Mouse (Mus musculus) forebrain, postnatal 0 days (tissue): ENCODE data around the gene Tmc1. TPM values are rescaled to one million over a fixed set of nuclear protein-coding genes. Genes with fewer than 3 reads are reported as not detected.
A peak's percentile ranks its signal among the peaks of the same experiment; 100 is the strongest.

Experiments used
- ATAC-seq: fragments of 200-750 bp; cut with Nextera tagmentation; 2 replicates; pipeline ENCODE4 v1.8.0; 2017; ENCODE audit warnings: mild to moderate bottlenecking, moderate library complexity
- DNase-seq: peaks from one replicate; pipeline ENCODE4 v3.0.0-alpha.2; 2015
- H3K27ac ChIP-seq: fragments of 300-500 bp; sonication (generic); 2 replicates; pipeline ENCODE4 v1.5.1; 2014; ENCODE audit warnings: low read depth, mild to moderate bottlenecking, antibody characterized with exemption, low read length, moderate library complexity, mixed read lengths
- H3K27me3 ChIP-seq: fragments of 300-500 bp; sonication (generic); 2 replicates; pipeline ENCODE4 v1.6.1; 2014; ENCODE audit warnings: mild to moderate bottlenecking, low read length, mixed read lengths; ENCODE audit not compliant: insufficient read depth
- H3K36me3 ChIP-seq: fragments of 300-500 bp; sonication (generic); 2 replicates; pipeline ENCODE4 v1.6.1; 2014; ENCODE audit warnings: mild to moderate bottlenecking, moderate library complexity; ENCODE audit not compliant: insufficient read depth
- H3K4me1 ChIP-seq: fragments of 300-500 bp; sonication (generic); 2 replicates; pipeline ENCODE4 v1.6.1; 2014; ENCODE audit warnings: antibody characterized with exemption; ENCODE audit not compliant: insufficient read depth
- H3K4me2 ChIP-seq: fragments of 300-500 bp; sonication (generic); 2 replicates; pipeline ENCODE4 v1.6.1; 2014; ENCODE audit warnings: low read depth, mild to moderate bottlenecking, moderate library complexity
- H3K4me3 ChIP-seq: fragments of 300-500 bp; sonication (generic); 2 replicates; pipeline ENCODE4 v1.5.1; 2014; ENCODE audit warnings: low read depth, low read length, mixed read lengths
- H3K9ac ChIP-seq: fragments of 300-500 bp; sonication (generic); 2 replicates; pipeline ENCODE4 v1.6.1; 2014; ENCODE audit warnings: mild to moderate bottlenecking
- H3K9me3 ChIP-seq: fragments of 300-500 bp; sonication (generic); 2 replicates; pipeline ENCODE4 v1.6.1; 2016; ENCODE audit warnings: low read length
- CTCF ChIP-seq: sonication (generic); IDR thresholded peaks from 2 replicates; pipeline ENCODE4 v1.5.1; 2016; ENCODE audit warnings: antibody characterized with exemption, control low read depth, low read depth
- WGBS: fragments of 180-500 bp; shearing (Covaris S2); extraction: QIAGEN DNeasy Blood & Tissue Kit; methylation state at CpG from one replicate; pipeline ENCODE4 v1.1.7; 2014; 5-methylcytosine and 5-hydroxymethylcytosine counted together
- polyA plus RNA-seq: library from polyadenylated mRNA; unstranded; fragments of >200 nt; fragmentation: Nextera tagmentation; extraction: Ambion mirVana; gene quantifications from 2 replicates; pipeline ENCODE4 v1.2.1, GENCODE M21; 2015
- total RNA-seq: library from RNA; depleted of rRNA; stranded (reverse); fragments of >200 nt; gene quantifications from 2 replicates; pipeline ENCODE4 v1.2.3, GENCODE M21; 2014; rRNA removed

The Tmc1 gene
- total RNA-seq (0.08 TPM in 1 of 2 replicates, not detected in the other), polyA plus RNA-seq (0.04 and 0.10 TPM in 2 replicates)

- WGBS = 85% methylated on average over 6 of the region's 6 CpGs
- no peak for ATAC-seq
These were observed at the start of gene Tmc1 for GRCm38 (mm10) chr19:20953874-20954273. Tmc1 (minus strand) TSS chr19:20954202.

GRCm38 (mm10) chr19:21001552-21001951, 47.5 kb upstream of the Tmc1 start:
- Histone ChIP-seq H3K4me1 (no peaks in the 10 kb centered on the region), H3K27ac (no peak overlapping the region), H3K36me3 (no peaks in the 10 kb centered on the region), H3K4me2 (no peak overlapping the region), H3K4me3 (no peak overlapping the region), H3K9ac (no peak overlapping the region), H3K9me3 (no peaks in the 10 kb centered on the region), H3K27me3 (no peaks in the 10 kb centered on the region)
- DNase-seq (no peak), ATAC-seq (no peak)
- TF ChIP-seq CTCF = no peak

More at GRCm38 (mm10) chr19:20953874-20954273, at the start of gene Tmc1:
- peaks cover 7% of the 10 kb centered on the region for H3K9me3 ChIP-seq
- no peak within 1 kb of the TSS for H3K4me3 ChIP-seq
- H3K27me3 ChIP-seq = no peaks in the 10 kb centered on the region
- no peak for TF ChIP-seq CTCF
- no peaks in the 10 kb centered on the region for H3K4me1 ChIP-seq
- no peak for DNase-seq
- H3K36me3 ChIP-seq = no peaks in the 10 kb centered on the region
- H3K9ac ChIP-seq = no peak within 1 kb of the TSS
- no peak within 1 kb of the TSS for H3K27ac ChIP-seq
- H3K4me2 ChIP-seq = no peak within 1 kb of the TSS

DNA sequence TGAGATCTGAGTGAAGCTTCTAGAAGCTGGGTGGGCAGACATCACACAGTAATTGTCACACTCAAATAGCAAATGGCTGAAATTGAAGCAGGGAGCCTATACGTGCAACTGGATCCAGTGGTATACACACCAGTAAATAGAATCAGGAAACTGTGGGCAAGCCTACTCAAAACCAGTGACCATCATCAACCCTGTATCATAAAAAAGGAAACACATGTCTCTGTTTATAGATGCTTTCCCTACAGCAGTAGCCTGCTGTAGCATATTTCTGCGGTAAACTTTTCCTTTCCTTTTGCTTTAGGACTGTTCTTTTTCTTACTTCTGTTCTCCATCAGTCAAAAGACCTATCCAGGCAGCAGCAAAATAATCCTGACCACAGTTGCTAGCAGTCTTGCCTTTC, 25.2 kb upstream of the Tmc1 start:
- H3K36me3 ChIP-seq = no peaks in the 10 kb centered on the region
- DNase-seq (no peak), ATAC-seq (no peak)
- no peaks in the 10 kb centered on the region for H3K9me3 ChIP-seq
- H3K27me3 ChIP-seq = no peaks in the 10 kb centered on the region
- no peak overlapping the region for H3K4me2 ChIP-seq
- H3K9ac ChIP-seq = no peak overlapping the region
- TF ChIP-seq CTCF = no peak
- no peak overlapping the region for H3K27ac ChIP-seq
- H3K4me3 ChIP-seq = no peak overlapping the region
- no peaks in the 10 kb centered on the region for H3K4me1 ChIP-seq
- WGBS = 94% methylated on average over 2 of the region's 2 CpGs

DNA sequence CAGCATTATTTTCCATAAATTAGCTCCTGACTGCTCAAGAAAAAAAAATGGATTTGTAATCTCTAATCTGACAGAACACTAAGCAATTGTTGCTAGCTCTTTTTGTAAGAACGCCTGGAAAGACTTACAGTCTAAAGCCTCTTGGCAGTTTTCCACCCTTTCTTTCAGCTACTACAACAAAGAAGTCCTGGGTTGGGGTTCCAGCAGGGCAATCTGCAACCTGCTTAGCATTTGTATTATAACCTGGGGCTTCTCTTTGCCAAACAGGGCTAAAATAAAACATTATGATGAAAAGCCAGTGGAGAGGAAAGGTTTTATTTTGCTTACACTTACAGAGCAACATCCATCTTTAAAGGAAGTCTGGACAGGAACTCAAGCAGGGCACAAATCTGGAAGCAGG, 24.1 kb upstream of the Tmc1 start:
- no peaks in the 10 kb centered on the region for H3K36me3 ChIP-seq
- H3K27me3 ChIP-seq = no peaks in the 10 kb centered on the region
- no peak for ATAC-seq
- WGBS = 0% methylated on average over 1 of the region's 1 CpGs
- no peak overlapping the region for H3K27ac ChIP-seq
- TF ChIP-seq CTCF = no peak
- H3K4me2 ChIP-seq = no peak overlapping the region
- no peaks in the 10 kb centered on the region for H3K4me1 ChIP-seq
- no peak overlapping the region for H3K4me3 ChIP-seq
- no peaks in the 10 kb centered on the region for H3K9me3 ChIP-seq
- H3K9ac ChIP-seq = no peak overlapping the region
- peak; percentile 28 for DNase-seq

DNA sequence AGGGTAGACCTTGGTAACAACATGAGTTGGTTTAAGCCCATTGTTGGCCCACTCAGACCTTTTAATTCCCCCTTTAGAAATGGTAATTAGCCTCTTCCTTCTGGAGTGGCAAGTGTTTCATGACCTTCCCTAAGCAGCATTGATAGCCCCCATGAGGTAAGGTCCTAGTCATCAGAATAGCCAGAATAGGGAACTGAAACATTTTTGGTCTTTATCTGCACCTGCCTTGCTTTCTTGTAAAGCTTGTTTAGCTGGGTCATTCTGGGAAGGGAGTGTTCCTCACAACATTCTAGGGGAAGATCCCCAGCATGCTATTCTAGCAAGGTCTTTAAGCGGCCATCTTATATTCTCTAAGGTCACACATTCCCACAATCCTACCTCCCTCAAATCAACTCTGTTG, 17.9 kb upstream of the Tmc1 start:
- H3K9ac ChIP-seq = no peak overlapping the region
- H3K9me3 ChIP-seq = no peaks in the 10 kb centered on the region
- no peak for TF ChIP-seq CTCF
- H3K27me3 ChIP-seq = no peaks in the 10 kb centered on the region
- WGBS = 95% methylated on average over 1 of the region's 1 CpGs
- H3K4me2 ChIP-seq = no peak overlapping the region
- no peak overlapping the region for H3K27ac ChIP-seq
- no peaks in the 10 kb centered on the region for H3K36me3 ChIP-seq
- H3K4me3 ChIP-seq = no peak overlapping the region
- DNase-seq (no peak), ATAC-seq (no peak)
- H3K4me1 ChIP-seq = no peaks in the 10 kb centered on the region

DNA sequence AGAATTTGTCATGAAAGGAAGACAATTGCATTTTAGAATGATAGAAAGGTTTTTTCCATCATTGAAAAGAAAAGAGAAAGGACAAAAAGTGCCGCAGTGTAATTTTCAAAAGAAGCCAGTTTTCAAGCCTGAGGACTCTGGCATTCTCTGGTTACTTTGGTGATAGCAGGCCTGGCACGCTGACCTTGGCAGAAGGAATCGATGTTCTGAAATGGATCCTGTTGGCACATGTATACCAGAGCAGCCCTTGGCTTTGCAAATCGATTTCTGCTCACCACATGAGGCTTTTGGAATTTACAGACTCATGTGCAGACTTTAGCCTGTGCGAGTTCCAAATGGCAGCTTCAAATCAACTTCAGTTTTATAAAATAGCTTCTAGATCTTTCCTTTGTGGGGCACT, 813 bp upstream of the Tmc1 start:
- no peak overlapping the region for H3K4me2 ChIP-seq
- WGBS = 69% methylated on average over 5 of the region's 5 CpGs
- H3K27me3 ChIP-seq = no peaks in the 10 kb centered on the region
- no peaks in the 10 kb centered on the region for H3K4me1 ChIP-seq
- peaks cover 7% of the 10 kb centered on the region for H3K9me3 ChIP-seq
- TF ChIP-seq CTCF = no peak
- peak; percentile 17 for DNase-seq
- H3K9ac ChIP-seq = no peak overlapping the region
- no peaks in the 10 kb centered on the region for H3K36me3 ChIP-seq
- ATAC-seq = peak; percentile 23; the same call in 1 of the 2 replicates
- H3K4me3 ChIP-seq = no peak overlapping the region
- no peak overlapping the region for H3K27ac ChIP-seq

DNA sequence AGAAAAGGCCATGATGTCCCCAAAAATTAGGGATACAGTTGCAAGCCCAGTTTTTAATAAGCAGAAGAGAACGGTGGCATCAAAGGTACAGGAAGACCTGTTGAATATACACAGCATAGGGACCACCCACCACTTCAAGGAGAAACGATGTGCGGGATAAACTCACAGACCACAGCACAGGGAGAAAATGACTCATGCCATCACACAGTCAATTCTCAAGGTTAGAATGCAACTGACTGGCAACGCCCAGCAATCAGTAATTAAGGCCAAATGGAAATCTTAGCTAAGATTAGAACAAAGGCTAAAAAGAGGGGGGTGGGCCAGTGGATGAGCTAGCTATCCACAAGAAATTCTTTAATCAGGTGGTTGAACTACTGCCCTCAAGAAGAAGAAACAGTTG, 9.6 kb downstream of the Tmc1 start:
- WGBS = 55% methylated on average over 4 of the region's 4 CpGs
- Histone ChIP-seq H3K4me3 (no peak overlapping the region), H3K27ac (no peak overlapping the region), H3K4me1 (no peaks in the 10 kb centered on the region), H3K36me3 (no peaks in the 10 kb centered on the region), H3K9ac (no peak overlapping the region), H3K27me3 (no peaks in the 10 kb centered on the region), H3K4me2 (no peak overlapping the region), H3K9me3 (no peaks in the 10 kb centered on the region)
- DNase-seq = no peak
- no peak for TF ChIP-seq CTCF
- no peak for ATAC-seq
